Mouse (Mus musculus) C2C12 (cell line): Measurements from ENCODE around the gene Nuak1. TPM values are rescaled to one million over a fixed set of nuclear protein-coding genes. Genes with fewer than 3 reads are reported as not detected.
A peak's percentile ranks its signal among the peaks of the same experiment; 100 is the strongest.

Experiments
- H3K27me3 ChIP-seq: one replicate; pipeline ENCODE4 v1.6.1; 2011; ENCODE audit not compliant: control insufficient read depth, insufficient read depth, insufficient read length
- H3K36me3 ChIP-seq: one replicate; pipeline ENCODE4 v1.6.1; 2011; ENCODE audit not compliant: control insufficient read depth, insufficient read depth
- H3K4me3 ChIP-seq: one replicate; pipeline ENCODE4 v1.5.1; 2011; ENCODE audit warnings: mild to moderate bottlenecking, control low read depth; ENCODE audit not compliant: poor library complexity, insufficient read depth, severe bottlenecking
- H3K79me2 ChIP-seq: one replicate; pipeline ENCODE4 v1.6.1; 2011; ENCODE audit not compliant: control insufficient read depth, insufficient read depth
- H3K79me3 ChIP-seq: one replicate; pipeline ENCODE4 v1.6.1; 2011; ENCODE audit warnings: low read depth, control low read depth
- H3ac ChIP-seq: one replicate; pipeline ENCODE3; 2011; ENCODE audit warnings: low read depth; ENCODE audit not compliant: control insufficient read depth, insufficient read length
- CEBPB ChIP-seq: IDR thresholded peaks from one replicate; pipeline ENCODE4 v1.6.1; 2011; ENCODE audit warnings: low read depth, mild to moderate bottlenecking, control low read depth, moderate library complexity
- CTCF ChIP-seq: IDR thresholded peaks from one replicate; pipeline ENCODE4 v1.5.1; 2011; ENCODE audit not compliant: control insufficient read depth, insufficient read depth, insufficient read length
- FOSL1 ChIP-seq: IDR thresholded peaks from one replicate; pipeline ENCODE4 v1.8.0; 2011; ENCODE audit warnings: mild to moderate bottlenecking, low read length; ENCODE audit not compliant: poor library complexity, insufficient read depth, severe bottlenecking
- MAX ChIP-seq: IDR thresholded peaks from one replicate; pipeline ENCODE4 v1.6.1; 2011; ENCODE audit warnings: mild to moderate bottlenecking, control low read depth
- MYOD1 ChIP-seq: IDR thresholded peaks from one replicate; pipeline ENCODE4 v1.6.1; 2011; ENCODE audit warnings: low read depth; ENCODE audit not compliant: control insufficient read depth, insufficient read length
- MYOG ChIP-seq: IDR thresholded peaks from one replicate; pipeline ENCODE4 v1.6.1; 2011; ENCODE audit not compliant: control insufficient read depth, insufficient read length; ENCODE audit errors: extremely low read depth
- USF1 ChIP-seq: IDR thresholded peaks from one replicate; pipeline ENCODE4 v1.6.1; 2011; ENCODE audit warnings: low read depth, mild to moderate bottlenecking, control low read depth, moderate library complexity
- polyA plus RNA-seq: library from polyadenylated mRNA; unstranded; fragments of >200 nt; fragmentation: generic; extraction: Trizol; gene quantifications from one replicate; pipeline ENCODE4 v1.2.1, GENCODE M21; 2012; ENCODE audit warnings: missing spikeins

Nuak1 gene
- polyA plus RNA-seq, 1 experiment = 15.2 TPM

DNA sequence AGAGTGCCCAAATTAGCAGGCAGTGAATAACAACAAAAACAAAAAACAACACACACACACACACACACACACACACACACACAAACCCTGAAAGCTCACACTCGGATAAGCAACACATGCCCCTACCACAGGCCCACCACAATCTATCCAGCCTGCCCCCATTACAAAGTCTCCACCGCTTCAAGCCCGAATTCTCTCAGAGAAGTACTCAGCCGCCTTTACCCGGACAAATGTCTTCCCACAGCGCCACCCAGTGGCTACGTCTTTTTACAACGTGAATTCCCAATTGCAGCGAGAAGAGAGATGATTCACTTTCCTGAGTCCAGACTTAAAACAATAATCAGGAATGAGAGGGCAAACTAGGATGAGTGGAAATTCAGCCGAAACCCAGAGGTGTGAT lies 10.3 kb upstream of the Nuak1 start:
- Histone ChIP-seq H3K79me3 (no peaks in the 10 kb centered on the region), H3K4me3 (no peak overlapping the region), H3K27me3 (no peaks in the 10 kb centered on the region), H3ac (no peak overlapping the region), H3K79me2 (no peaks in the 10 kb centered on the region), H3K36me3 (no peaks in the 10 kb centered on the region)
- TF ChIP-seq MYOG (no peak), CTCF (peak; percentile 56)

DNA sequence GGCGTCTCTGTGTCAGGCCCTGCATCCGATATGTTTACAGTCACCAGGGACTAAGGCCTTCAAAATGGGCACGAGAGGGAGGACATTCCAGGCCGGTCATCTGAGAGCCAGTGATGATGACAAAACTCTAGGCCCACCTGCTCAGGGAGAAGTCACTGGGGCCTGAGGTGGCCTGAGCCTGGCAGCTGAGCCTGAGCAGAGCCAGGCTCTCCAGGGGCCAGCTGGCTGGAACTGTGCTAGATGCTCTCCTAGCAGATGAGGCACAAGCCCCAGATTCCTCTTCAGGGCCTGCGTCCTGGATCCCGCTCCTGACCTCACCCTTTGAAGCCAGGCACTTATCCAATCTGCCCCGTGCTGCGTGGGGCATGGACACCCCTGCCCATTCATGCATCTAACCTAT lies 9.3 kb upstream of the Nuak1 start:
- Histone ChIP-seq H3K27me3 (no peaks in the 10 kb centered on the region), H3K79me3 (no peaks in the 10 kb centered on the region), H3K79me2 (no peaks in the 10 kb centered on the region), H3ac (peak overlapping the region; percentile 32), H3K36me3 (no peaks in the 10 kb centered on the region), H3K4me3 (no peak overlapping the region)
- no peak for TF ChIP-seq MAX
- TF ChIP-seq MYOG = no peak
- no peak for TF ChIP-seq CTCF
- TF ChIP-seq CEBPB = no peak

- Histone ChIP-seq H3K27me3 (no peaks in the 10 kb centered on the region), H3K79me3 (no peaks in the 10 kb centered on the region), H3K4me3 (no peak overlapping the region), H3K36me3 (no peaks in the 10 kb centered on the region), H3ac (no peak overlapping the region), H3K79me2 (peaks cover 3% of the 10 kb centered on the region)
- TF ChIP-seq FOSL1 = no peak
- TF ChIP-seq USF1 = no peak
- no peak for TF ChIP-seq MAX
- TF ChIP-seq MYOD1 = no peak
- TF ChIP-seq CEBPB = no peak
- TF ChIP-seq MYOG = no peak
- no peak for TF ChIP-seq CTCF
Measured at GRCm38 (mm10) chr10:84447411-84447821, 7.0 kb upstream of the Nuak1 start.

- Histone ChIP-seq H3K4me3 (no peak overlapping the region), H3K27me3 (no peaks in the 10 kb centered on the region), H3K79me2 (peaks cover 9% of the 10 kb centered on the region), H3ac (no peak overlapping the region), H3K36me3 (no peaks in the 10 kb centered on the region), H3K79me3 (peaks cover 3% of the 10 kb centered on the region)
- TF ChIP-seq CTCF (no peak), USF1 (no peak), FOSL1 (no peak), MYOD1 (no peak), CEBPB (no peak), MYOG (no peak), MAX (no peak)
Measured at GRCm38 (mm10) chr10:84446661-84447060, 6.3 kb upstream of the Nuak1 start.

DNA sequence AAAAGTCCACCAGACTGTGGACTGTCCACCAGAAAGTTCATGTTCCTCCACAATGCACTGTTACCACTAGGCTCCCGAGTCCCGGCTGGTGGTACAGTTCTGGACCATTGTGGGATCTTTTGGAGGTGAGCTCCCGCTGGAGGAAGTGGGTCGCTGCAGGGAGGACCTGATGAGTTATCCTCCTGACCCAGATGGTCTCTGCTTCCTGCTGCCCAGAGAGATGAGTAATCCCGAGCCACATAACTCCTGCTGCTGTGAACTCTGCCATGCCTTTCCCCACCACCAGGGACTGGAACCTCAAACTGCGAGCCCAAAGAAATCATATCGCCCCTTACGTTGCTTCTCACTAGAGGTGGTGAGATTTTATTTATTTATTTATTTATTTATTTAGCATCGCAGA lies 4.0 kb upstream of the Nuak1 start:
- peaks cover 25% of the 10 kb centered on the region for H3K79me2 ChIP-seq
- H3ac ChIP-seq = no peak overlapping the region
- no peaks in the 10 kb centered on the region for H3K27me3 ChIP-seq
- H3K36me3 ChIP-seq = no peaks in the 10 kb centered on the region
- TF ChIP-seq CEBPB = no peak
- H3K79me3 ChIP-seq = peaks cover 9% of the 10 kb centered on the region
- no peak overlapping the region for H3K4me3 ChIP-seq

DNA sequence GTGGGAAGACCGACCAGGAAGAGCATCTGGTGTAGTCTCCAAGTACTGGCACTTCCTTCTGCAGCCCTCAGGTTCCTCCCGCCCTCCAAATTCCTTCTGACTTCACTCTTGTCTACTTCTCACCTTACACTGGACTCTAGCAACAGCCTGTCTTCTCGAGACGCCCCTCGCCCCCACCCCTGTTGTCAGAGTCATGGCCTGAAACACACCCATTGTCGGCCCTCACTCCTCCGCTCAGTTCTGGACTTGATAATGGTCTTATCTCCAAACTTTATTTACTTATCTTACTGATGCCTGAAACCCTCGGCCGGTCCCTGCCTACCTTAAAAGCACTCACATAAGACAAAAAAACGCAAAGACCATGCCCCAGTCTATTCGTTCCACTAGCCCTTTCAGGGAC lies 1.4 kb upstream of the Nuak1 start:
- Histone ChIP-seq H3K79me2 (peaks cover 41% of the 10 kb centered on the region), H3K27me3 (no peaks in the 10 kb centered on the region), H3K79me3 (peaks cover 14% of the 10 kb centered on the region), H3K36me3 (peaks cover 4% of the 10 kb centered on the region), H3K4me3 (peak overlapping the region; percentile 78), H3ac (no peak overlapping the region)
- TF ChIP-seq USF1 = no peak
- no peak for TF ChIP-seq MYOG
- no peak for TF ChIP-seq MYOD1
- TF ChIP-seq FOSL1 = no peak
- TF ChIP-seq CTCF = no peak
- TF ChIP-seq MAX = no peak
- TF ChIP-seq CEBPB = no peak

- Histone ChIP-seq H3K36me3 (peaks cover 4% of the 10 kb centered on the region), H3ac (peak overlapping the region; percentile 96), H3K27me3 (no peaks in the 10 kb centered on the region), H3K79me2 (peaks cover 45% of the 10 kb centered on the region), H3K79me3 (peaks cover 14% of the 10 kb centered on the region), H3K4me3 (peak overlapping the region; percentile 78)
- no peak for TF ChIP-seq USF1
- no peak for TF ChIP-seq CEBPB
- TF ChIP-seq MYOG = no peak
- no peak for TF ChIP-seq MAX
- TF ChIP-seq FOSL1 = no peak
- TF ChIP-seq CTCF = no peak
- no peak for TF ChIP-seq MYOD1
Measured at GRCm38 (mm10) chr10:84441434-84441785, 1.0 kb upstream of the Nuak1 start.
